Mouse (Mus musculus): ENCODE results near the gene Cpa4. TPM values are rescaled to one million over a fixed set of nuclear protein-coding genes. Genes with fewer than 3 reads are reported as not detected.

Gene Cpa4
- polyA plus RNA-seq, 1 experiment, result not detected

GRCm38 (mm10) chr6:30576477-30577203 lies 8.5 kb downstream of the Cpa4 start:
- TF ChIP-seq FOSL1 (IDR thresholded peaks at IDR 0.05; ENCODE audit: insufficient read depth, low read length, poor library complexity, severe bottlenecking), result no peak
- TF ChIP-seq MYOG (IDR thresholded peaks at IDR 0.05; ENCODE audit: control insufficient read depth, extremely low read depth, insufficient read length), result no peak
- no peak for TF ChIP-seq MAX (IDR thresholded peaks at IDR 0.05)
- TF ChIP-seq CEBPB (IDR thresholded peaks at IDR 0.05; ENCODE audit: low read depth), result no peak
- TF ChIP-seq CTCF (IDR thresholded peaks at IDR 0.05; ENCODE audit: control insufficient read depth, insufficient read depth, insufficient read length), result no peak
- TF ChIP-seq MYOD1 (IDR thresholded peaks at IDR 0.05; ENCODE audit: control insufficient read depth, insufficient read length, low read depth), result no peak
- no peak for TF ChIP-seq USF1 (IDR thresholded peaks at IDR 0.05; ENCODE audit: low read depth)
- no peaks in the 10 kb centered on the region for H3K79me3 ChIP-seq (ENCODE audit: low read depth)
- H3K4me3 ChIP-seq (ENCODE audit: insufficient read depth, poor library complexity, severe bottlenecking), result no peak overlapping the region

GRCm38 (mm10) chr6:30579961-30580840 lies 12.0 kb downstream of the Cpa4 start:
- TF ChIP-seq CTCF (IDR thresholded peaks at IDR 0.05; ENCODE audit: control insufficient read depth, insufficient read depth, insufficient read length) (no peak), MAX (IDR thresholded peaks at IDR 0.05) (no peak), MYOG (IDR thresholded peaks at IDR 0.05; ENCODE audit: control insufficient read depth, extremely low read depth, insufficient read length) (no peak), USF1 (IDR thresholded peaks at IDR 0.05; ENCODE audit: low read depth) (no peak)

More at GRCm38 (mm10) chr6:30576477-30577203, 8.5 kb downstream of the Cpa4 start:
- H3ac ChIP-seq (ENCODE audit: control insufficient read depth, insufficient read length, low read depth), result no peak overlapping the region
- no peaks in the 10 kb centered on the region for H3K27me3 ChIP-seq (ENCODE audit: control insufficient read depth, insufficient read depth, insufficient read length)
- H3K79me2 ChIP-seq (ENCODE audit: control insufficient read depth, insufficient read depth), result no peaks in the 10 kb centered on the region
- H3K36me3 ChIP-seq (ENCODE audit: control insufficient read depth, insufficient read depth), result no peaks in the 10 kb centered on the region

DNA sequence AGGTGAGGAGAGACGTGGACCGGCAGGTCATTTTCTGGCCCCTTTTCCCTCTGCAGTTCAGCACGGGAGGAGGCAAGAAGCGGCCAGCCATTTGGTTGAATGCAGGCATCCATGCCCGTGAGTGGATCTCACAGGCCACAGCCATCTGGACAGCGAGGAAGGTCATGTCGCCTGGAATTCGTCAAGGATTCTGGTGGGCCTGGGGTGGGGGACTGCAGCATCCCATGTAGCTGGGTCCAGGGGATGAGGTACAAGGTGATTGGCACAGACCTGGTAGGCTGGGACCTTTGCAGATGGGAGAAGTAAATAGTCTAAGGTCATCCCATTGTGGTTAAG lies 12.6 kb downstream of the Cpa4 start:
- TF ChIP-seq CTCF (IDR thresholded peaks at IDR 0.05; ENCODE audit: control insufficient read depth, insufficient read depth, insufficient read length) (no peak), MYOD1 (IDR thresholded peaks at IDR 0.05; ENCODE audit: control insufficient read depth, insufficient read length, low read depth) (no peak), CEBPB (IDR thresholded peaks at IDR 0.05; ENCODE audit: low read depth) (no peak)
- Histone ChIP-seq H3K27me3 (ENCODE audit: control insufficient read depth, insufficient read depth, insufficient read length) (no peaks in the 10 kb centered on the region), H3ac (ENCODE audit: control insufficient read depth, insufficient read length, low read depth) (no peak overlapping the region), H3K79me3 (ENCODE audit: low read depth) (no peaks in the 10 kb centered on the region), H3K4me3 (ENCODE audit: insufficient read depth, poor library complexity, severe bottlenecking) (no peak overlapping the region), H3K36me3 (ENCODE audit: control insufficient read depth, insufficient read depth) (no peaks in the 10 kb centered on the region), H3K79me2 (ENCODE audit: control insufficient read depth, insufficient read depth) (no peaks in the 10 kb centered on the region)

More at GRCm38 (mm10) chr6:30579961-30580840, 12.0 kb downstream of the Cpa4 start:
- H3K27me3 ChIP-seq (ENCODE audit: control insufficient read depth, insufficient read depth, insufficient read length), result no peaks in the 10 kb centered on the region
- no peaks in the 10 kb centered on the region for H3K79me3 ChIP-seq (ENCODE audit: low read depth)
- H3ac ChIP-seq (ENCODE audit: control insufficient read depth, insufficient read length, low read depth), result no peak overlapping the region
- no peak overlapping the region for H3K4me3 ChIP-seq (ENCODE audit: insufficient read depth, poor library complexity, severe bottlenecking)
- no peaks in the 10 kb centered on the region for H3K79me2 ChIP-seq (ENCODE audit: control insufficient read depth, insufficient read depth)
- H3K36me3 ChIP-seq (ENCODE audit: control insufficient read depth, insufficient read depth), result no peaks in the 10 kb centered on the region

DNA sequence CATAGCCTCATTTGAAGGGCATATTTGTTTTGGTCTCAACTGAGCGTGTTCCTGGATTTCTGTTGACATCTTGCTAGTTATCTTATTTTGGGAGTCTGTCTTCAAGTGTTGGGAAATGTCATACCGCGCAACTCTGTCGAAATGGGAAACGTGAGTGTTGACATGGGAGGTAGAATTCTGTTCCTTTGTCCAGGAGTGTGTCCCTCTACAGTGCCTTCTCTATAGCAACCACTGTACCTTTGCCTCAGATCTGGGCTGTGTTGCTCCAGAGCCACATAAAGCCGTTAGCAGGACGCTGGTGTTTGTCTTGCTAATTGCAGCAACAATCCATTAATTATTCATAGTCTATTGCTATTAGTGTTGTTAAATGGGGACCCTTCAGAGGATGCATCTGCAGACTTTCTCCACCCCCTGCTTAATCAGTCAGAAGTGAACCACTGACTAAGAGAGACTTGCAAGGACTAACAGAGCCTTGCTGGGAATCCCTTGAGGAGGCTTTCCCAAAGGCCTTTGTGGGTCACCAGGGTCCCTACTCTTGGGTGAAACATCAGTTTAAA lies 18.8 kb downstream of the Cpa4 start:
- Histone ChIP-seq H3K36me3 (ENCODE audit: control insufficient read depth, insufficient read depth) (no peaks in the 10 kb centered on the region), H3K79me2 (ENCODE audit: control insufficient read depth, insufficient read depth) (no peaks in the 10 kb centered on the region), H3ac (ENCODE audit: control insufficient read depth, insufficient read length, low read depth) (no peak overlapping the region), H3K79me3 (ENCODE audit: low read depth) (no peaks in the 10 kb centered on the region), H3K27me3 (ENCODE audit: control insufficient read depth, insufficient read depth, insufficient read length) (no peaks in the 10 kb centered on the region), H3K4me3 (ENCODE audit: insufficient read depth, poor library complexity, severe bottlenecking) (no peak overlapping the region)
- TF ChIP-seq USF1 (IDR thresholded peaks at IDR 0.05; ENCODE audit: low read depth) (no peak), CTCF (IDR thresholded peaks at IDR 0.05; ENCODE audit: control insufficient read depth, insufficient read depth, insufficient read length) (no peak), MYOD1 (IDR thresholded peaks at IDR 0.05; ENCODE audit: control insufficient read depth, insufficient read length, low read depth) (no peak), MAX (IDR thresholded peaks at IDR 0.05) (no peak)

GRCm38 (mm10) chr6:30589819-30590218 lies 21.6 kb downstream of the Cpa4 start:
- Histone ChIP-seq H3K79me3 (ENCODE audit: low read depth) (no peaks in the 10 kb centered on the region), H3K79me2 (ENCODE audit: control insufficient read depth, insufficient read depth) (no peaks in the 10 kb centered on the region), H3K36me3 (ENCODE audit: control insufficient read depth, insufficient read depth) (no peaks in the 10 kb centered on the region), H3K4me3 (ENCODE audit: insufficient read depth, poor library complexity, severe bottlenecking) (no peak overlapping the region), H3K27me3 (ENCODE audit: control insufficient read depth, insufficient read depth, insufficient read length) (no peaks in the 10 kb centered on the region), H3ac (ENCODE audit: control insufficient read depth, insufficient read length, low read depth) (no peak overlapping the region)
- no peak for TF ChIP-seq CEBPB (IDR thresholded peaks at IDR 0.05; ENCODE audit: low read depth)
- no peak for TF ChIP-seq CTCF (IDR thresholded peaks at IDR 0.05; ENCODE audit: control insufficient read depth, insufficient read depth, insufficient read length)
- TF ChIP-seq USF1 (IDR thresholded peaks at IDR 0.05; ENCODE audit: low read depth), result no peak
- no peak for TF ChIP-seq FOSL1 (IDR thresholded peaks at IDR 0.05; ENCODE audit: insufficient read depth, low read length, poor library complexity, severe bottlenecking)
- TF ChIP-seq MAX (IDR thresholded peaks at IDR 0.05), result no peak
- TF ChIP-seq MYOG (IDR thresholded peaks at IDR 0.05; ENCODE audit: control insufficient read depth, extremely low read depth, insufficient read length), result no peak
- TF ChIP-seq MYOD1 (IDR thresholded peaks at IDR 0.05; ENCODE audit: control insufficient read depth, insufficient read length, low read depth), result no peak
